Mouse (Mus musculus) left cerebral cortex, postnatal 25 days (tissue): ENCODE results near the gene Eef1akmt3. TPM values are rescaled to one million over a fixed set of nuclear protein-coding genes. Genes with fewer than 3 reads are reported as not detected.
"Not testable (repeated sequence)": the region's sequence is repeated elsewhere in the genome, so short reads cannot be mapped to it uniquely, and the experiment has no call there.

Experiments used
- DNase-seq, 2 experiments: peaks; one replicate each; pipeline ENCODE4 v3.0.0; 2022; ENCODE audit warnings: low spot score in 2 of 2, mixed read lengths in 1 of 2
- intact Hi-C: fragments of 180-260 bp; cut with DNase I; formaldehyde crosslinking; loops from one replicate; pipeline ENCODE4 v1.15.1; 2025
- total RNA-seq, 2 experiments: library from RNA; stranded (reverse); gene quantifications; 2 replicates each; pipeline ENCODE4 v1.2.3; 2021

Eef1akmt3 gene
- total RNA-seq, 2 experiments from 2014 or later: 0.16 to 0.25 TPM

DNA sequence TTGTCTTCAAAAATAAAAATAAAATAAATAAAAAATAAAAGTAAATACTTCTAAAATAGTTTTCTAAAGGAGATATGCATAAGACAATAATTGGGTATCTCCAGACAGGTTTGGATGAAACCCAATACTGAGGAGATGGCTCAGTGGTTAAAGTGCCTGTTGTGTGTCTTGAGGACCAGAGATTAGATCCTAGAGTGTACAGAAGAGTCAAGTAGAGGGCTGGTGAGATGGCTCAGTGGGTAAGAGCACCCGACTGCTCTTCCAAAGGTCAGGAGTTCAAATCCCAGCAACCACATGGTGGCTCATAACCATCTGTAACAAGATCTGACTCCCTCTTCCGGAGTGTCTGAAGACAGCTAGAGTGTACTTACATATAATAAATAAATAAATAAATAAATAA is 31.7 kb upstream of the Eef1akmt3 start:
- DNase-seq, intact Hi-C loops: not testable (repeated sequence)

GRCm38 (mm10) chr10:127072270-127072669 is 31.0 kb upstream of the Eef1akmt3 start:
- DNase-seq, intact Hi-C loops: not testable (repeated sequence)

DNA sequence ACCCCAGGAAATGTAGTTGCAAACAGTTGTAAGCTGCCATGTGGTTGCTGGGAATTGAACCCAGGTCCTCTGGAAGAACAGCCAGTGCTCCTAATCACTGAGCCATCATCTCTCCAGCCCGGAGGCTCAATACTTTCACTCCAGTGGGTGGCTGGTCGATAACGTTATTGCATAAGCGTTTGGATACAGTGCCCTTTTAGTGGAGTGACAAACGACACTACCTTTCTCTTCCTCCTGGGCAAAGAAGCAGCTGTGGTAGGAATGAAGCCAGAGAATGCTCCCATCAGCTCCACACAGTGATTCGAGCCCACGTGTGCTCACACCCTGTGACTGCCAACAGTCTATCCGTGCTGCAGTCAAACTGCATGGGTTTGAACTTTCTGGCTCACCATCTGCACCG is 29.9 kb upstream of the Eef1akmt3 start:
- intact Hi-C loops: no loop called here
- no peak for DNase-seq

- intact Hi-C loops: no loop called here
- peak; percentile 92 to 99 for DNase-seq
Measured at GRCm38 (mm10) chr10:127070190-127071121, 29.1 kb upstream of the Eef1akmt3 start, which contains the start of gene Tspan31. TSS of gene Tspan31 (minus strand) at chr10:127070264.

DNA sequence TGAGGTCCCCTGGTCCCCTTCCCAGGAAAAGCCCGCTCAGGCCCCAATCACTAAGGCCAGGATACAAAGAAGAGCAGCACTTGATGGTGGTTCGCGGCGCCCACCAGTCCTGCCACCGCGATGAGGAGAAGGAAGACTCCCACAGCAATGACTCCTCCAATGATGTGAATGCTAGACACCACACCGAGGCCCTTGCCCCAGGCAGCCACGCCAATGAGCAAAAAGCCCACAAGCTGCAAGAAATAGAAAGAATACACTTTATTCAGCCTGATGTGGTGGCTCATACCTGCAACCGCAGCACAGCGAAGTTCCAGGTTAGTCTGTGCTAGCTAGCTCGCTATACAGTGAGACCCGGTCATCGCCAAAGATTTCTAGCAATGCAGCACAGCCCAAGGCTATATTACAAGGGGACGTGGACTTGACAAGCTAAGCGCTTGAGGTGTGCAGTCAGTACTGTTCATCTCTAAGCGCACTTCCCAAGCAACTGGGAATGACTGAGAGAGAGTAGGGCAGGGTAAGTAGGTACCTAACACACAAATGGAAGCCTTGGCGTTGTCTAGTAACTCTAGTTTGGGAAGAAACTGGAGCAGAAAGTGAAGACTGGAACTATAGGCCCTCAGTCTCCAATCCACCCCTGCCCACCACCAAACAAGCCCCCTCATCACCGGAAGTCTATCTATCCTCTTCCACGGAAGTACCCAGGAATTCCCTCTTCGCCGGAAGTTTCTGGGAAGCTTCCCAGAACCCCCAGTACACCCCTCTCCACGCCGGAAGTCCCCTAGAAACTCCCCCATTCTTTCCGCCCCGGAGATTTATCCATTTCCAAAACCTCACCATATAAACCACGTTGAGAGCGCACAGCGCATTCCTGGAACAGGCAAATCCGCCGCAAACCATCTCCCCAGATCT is 28.2 kb upstream of the Eef1akmt3 start:
- intact Hi-C loops: no loop called here
- no peak for DNase-seq

GRCm38 (mm10) chr10:127068360-127069038 is 27.2 kb upstream of the Eef1akmt3 start:
- DNase-seq: no peak
- intact Hi-C loops: no loop called here

DNA sequence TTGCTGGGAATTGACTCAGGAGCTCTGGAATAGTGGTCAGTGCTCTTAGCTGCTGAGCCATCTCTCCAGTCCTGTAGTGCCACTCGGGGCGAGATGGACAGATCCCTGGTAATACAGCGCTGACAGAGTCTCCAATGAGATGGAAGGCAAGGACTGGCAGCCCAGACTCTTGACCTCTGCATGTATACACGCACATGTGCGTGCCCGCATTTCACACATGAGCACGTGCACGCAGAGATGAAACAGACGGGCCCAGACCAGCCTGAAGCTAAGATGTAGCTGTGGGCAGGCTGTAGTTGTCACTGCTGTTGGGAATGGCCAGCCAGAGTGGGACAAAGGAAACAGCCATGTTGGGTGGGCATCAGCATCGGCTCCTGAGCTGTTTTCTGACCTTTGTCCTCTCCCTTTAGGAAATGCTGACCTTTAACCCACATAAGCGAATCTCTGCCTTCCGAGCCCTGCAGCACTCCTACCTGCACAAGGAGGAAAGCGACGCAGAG is 25.3 kb upstream of the Eef1akmt3 start:
- DNase-seq: no peak
- intact Hi-C loops: no loop called here

GRCm38 (mm10) chr10:127065981-127066380 is 24.7 kb upstream of the Eef1akmt3 start:
- DNase-seq: no peak
- intact Hi-C loops: no loop called here

DNA sequence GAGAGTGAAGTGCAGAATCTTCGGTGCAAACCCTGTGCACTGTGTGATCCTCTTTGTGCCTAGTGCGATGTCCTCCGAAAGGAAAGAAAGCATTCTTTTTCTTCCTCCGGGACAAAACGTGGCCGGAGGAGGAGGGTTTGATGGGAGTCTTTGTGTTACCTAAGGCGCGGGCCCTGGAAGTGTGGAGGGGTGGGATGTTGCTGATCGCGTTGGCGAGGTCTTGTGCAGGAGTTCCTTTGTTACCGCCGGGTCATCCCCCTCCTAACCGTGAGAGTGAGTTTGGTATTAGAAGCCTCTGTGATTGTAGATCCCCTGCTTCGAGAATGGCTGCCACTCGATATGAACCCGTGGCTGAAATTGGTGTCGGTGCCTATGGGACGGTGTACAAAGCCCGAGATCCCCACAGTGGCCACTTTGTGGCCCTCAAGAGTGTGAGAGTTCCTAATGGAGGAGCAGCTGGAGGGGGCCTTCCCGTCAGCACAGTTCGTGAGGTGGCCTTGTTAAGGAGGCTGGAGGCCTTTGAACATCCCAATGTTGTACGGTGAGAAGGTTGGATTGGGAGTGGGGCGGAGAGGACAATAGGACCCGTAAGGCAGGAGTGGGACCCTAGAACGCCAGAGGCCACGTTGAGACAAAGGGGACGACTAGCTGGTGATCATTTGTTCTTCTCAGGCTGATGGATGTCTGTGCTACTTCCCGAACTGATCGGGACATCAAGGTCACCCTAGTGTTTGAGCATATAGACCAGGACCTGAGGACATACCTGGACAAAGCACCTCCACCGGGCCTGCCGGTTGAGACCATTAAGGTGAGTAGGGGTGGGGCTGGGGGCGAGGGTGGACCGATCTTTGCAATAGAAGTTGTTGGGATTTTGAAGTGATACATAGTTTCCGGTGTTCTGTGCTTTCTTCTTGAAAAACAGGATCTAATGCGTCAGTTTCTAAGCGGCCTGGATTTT is 22.9 kb upstream of the Eef1akmt3 start:
- intact Hi-C loops: no loop called here
- no peak for DNase-seq

DNA sequence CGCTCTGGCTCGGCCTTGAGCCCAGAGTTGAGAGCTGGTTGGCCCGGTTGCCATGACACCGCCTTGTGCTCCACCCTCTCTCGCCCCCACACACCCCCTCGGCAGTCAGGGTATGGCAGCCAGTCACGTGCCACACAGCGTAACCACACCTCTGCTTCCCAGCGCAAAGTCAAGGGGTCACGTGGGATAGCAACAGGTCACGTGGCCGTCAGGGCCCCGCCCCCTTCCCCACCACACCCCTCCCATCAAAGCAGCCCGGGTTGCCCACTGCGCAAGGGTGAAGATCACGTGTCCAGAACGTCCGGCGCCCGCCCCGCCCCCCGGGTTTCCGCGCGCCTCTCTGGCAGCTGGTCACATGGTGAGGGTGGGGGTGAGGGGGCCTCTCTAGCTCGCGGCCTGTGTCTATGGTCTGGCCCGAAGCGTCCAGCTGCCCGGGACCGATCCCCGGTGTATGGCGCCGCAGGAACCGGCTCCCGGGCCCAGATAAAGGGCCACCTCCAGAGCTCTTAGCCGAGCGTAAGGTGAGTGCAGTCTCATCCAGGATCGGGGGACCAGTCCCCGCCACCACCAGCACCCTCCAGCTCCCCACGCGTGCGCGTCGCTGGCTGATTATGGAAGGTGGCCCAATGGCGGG is 22.0 kb upstream of the Eef1akmt3 start, which contains the start of gene Cdk4:
Gene Cdk4, plus strand, starts transcription at position 296 of the 634 bp plus-strand sequence.
- intact Hi-C loops: no loop called here
- peak; percentile 99 for DNase-seq

DNA sequence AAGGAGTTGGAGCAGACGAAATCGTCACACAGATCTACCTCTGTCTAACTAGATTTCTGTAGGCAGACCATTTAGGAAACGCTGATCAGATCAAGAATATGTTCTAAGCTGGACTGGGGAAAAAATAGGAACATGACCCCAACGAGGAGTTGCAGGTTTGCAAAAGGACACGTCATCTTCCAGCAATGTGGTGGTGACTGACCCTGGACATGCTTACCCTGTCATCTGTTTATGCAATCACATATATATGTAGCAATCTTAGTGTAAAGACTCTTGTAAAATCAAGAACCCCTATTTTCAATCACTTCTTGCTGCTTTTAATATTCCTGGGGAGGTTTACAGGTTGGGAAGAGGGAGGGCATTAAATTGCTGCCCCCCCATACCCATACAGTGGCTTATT is 21.2 kb upstream of the Eef1akmt3 start:
- DNase-seq: no peak
- intact Hi-C loops: no loop called here

- intact Hi-C loops, DNase-seq: not testable (repeated sequence)
Measured at GRCm38 (mm10) chr10:127062101-127062500, 20.8 kb upstream of the Eef1akmt3 start.

DNA sequence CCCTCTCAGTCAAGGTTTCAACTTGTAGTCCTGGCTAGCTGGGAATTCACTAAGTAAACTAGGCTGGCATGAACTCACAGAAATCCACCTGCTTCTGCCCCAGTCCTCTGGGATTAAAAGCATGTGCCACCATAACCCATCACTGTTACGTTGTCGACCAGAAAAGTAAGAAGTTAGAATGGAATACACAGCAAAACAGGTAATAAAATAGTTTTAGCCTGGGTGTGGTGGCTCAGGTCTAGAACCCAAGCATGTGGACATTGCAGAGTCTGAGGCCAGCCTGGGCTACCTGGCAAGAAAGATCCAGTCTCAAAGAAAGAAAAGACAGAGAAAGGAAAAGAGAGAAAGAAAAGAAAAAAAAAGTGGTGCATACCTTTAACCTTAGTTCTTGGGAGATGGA is 20.2 kb upstream of the Eef1akmt3 start:
- no peak for DNase-seq
- intact Hi-C loops: no loop called here

- intact Hi-C loops: no loop called here
Measured at GRCm38 (mm10) chr10:127061085-127061484, 19.8 kb upstream of the Eef1akmt3 start.

GRCm38 (mm10) chr10:127059968-127060916 is 18.9 kb upstream of the Eef1akmt3 start, which contains the start of gene March9:
TSS of gene March9 (minus strand) at chr10:127060184.
- peak; percentile 78 to 83 for DNase-seq
- intact Hi-C loops: no loop called here

More at GRCm38 (mm10) chr10:127061085-127061484, 19.8 kb upstream of the Eef1akmt3 start:
- peak in 1 of 2 experiments; percentile 56 for DNase-seq

GRCm38 (mm10) chr10:127059174-127059967 is 18.1 kb upstream of the Eef1akmt3 start:
- intact Hi-C loops: no loop called here
- DNase-seq: no peak
